9 mouse cellular contexts compared by ENCODE assay signal in the genomic region with DNA sequence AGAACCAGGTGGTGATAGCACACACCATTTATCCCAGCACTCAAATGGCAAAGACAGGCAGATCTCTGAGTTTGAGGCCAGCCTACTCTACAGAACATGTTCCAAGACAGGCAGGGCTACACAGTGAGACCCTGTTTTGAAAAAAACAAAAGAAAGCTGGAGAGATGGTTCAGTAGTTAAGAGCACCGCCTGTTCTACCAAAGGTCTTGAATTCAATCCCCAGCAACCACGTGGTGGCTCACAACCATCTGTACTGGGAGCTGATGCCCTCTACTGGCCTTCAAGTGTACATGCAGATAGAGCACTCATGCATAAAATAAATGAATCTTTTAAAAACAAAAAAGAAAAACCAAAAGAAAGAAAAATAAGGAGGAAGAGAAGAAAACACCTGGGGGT. TPM values are rescaled to one million over a fixed set of nuclear protein-coding genes. Genes with fewer than 3 reads are reported as not detected.
DNase-seq lines count a peak whose midpoint lies in the region; ATAC-seq and TF ChIP-seq lines count a peak whose summit lies in the region.
"Had no signal": no experiment of that assay in that cellular context is flagged by ENCODE, and none has a peak within 500 bp of the region (broad histone marks: within the 10 kb centered on the region; RNA-seq: fewer than 3 reads in every experiment).

No protein-coding gene starts in this region.

- no peak overlapping the region for H3K9ac ChIP-seq in heart, postnatal 0 days (replicated peaks; ENCODE audit: low read depth, low read length)
- H3K9ac ChIP-seq in heart, embryonic 11.5 days (ENCODE audit: low read depth, low read length), result no peak overlapping the region
- no peak overlapping the region for H3K9ac ChIP-seq in liver, embryonic 11.5 days (ENCODE audit: low read depth, low read length)
- H3K9ac ChIP-seq in intestine, embryonic 16.5 days (ENCODE audit: low read depth, low read length), result no peak overlapping the region
- H3K9ac ChIP-seq: embryonic facial prominence, embryonic 13.5 days had no signal

- H3K4me1 ChIP-seq in heart, postnatal 0 days (ENCODE audit: control insufficient read depth, insufficient read depth), result 0 out of 2 replicates have a peak, but pooled peaks cover 2% of the 10 kb centered on the region
- H3K4me1 ChIP-seq in heart, embryonic 11.5 days (ENCODE audit: control insufficient read depth, insufficient read depth, low read length), result peaks cover 3% of the 10 kb centered on the region; the same call in 1 of the 2 replicates
- H3K4me1 ChIP-seq in liver, embryonic 11.5 days (replicated peaks; ENCODE audit: control insufficient read depth, insufficient read depth, low read length), result peaks cover 21% of the 10 kb centered on the region
- peaks cover 14% of the 10 kb centered on the region for H3K4me1 ChIP-seq in small intestine, adult 2 months (ENCODE audit: control insufficient read depth, insufficient read depth, insufficient read length, low read length)
- peaks cover 9% of the 10 kb centered on the region for H3K4me1 ChIP-seq in intestine, embryonic 16.5 days (ENCODE audit: control insufficient read depth, insufficient read depth, low read length)

- ATAC-seq in heart, postnatal 0 days (ENCODE audit: insufficient read depth, low read depth), result no peak
- no peak for ATAC-seq in heart, embryonic 11.5 days (replicated peaks; ENCODE audit: insufficient number of reproducible peaks, low FRiP score, low TSS enrichment)
- ATAC-seq in liver, embryonic 11.5 days (replicated peaks; ENCODE audit: low FRiP score), result 0 out of 2 replicates have a peak, but pooled peaks have one; percentile 38
- no peak for ATAC-seq in intestine, embryonic 16.5 days

- DNase-seq in heart, postnatal 0 days (ENCODE audit: low spot score), result no peak
- peak; percentile 41 to 55 for DNase-seq in CD8-positive naive resting alpha-beta T cell, adult 2 months (ENCODE audit: low read depth in 2 of 2, low spot score in 2 of 2)
- DNase-seq in c-Kit-negative CD71-positive TER-119-positive erythroid progenitor cells, embryonic 14.5 days (ENCODE audit: low read depth, low spot score), result peak; percentile 41
- no peak for DNase-seq in liver, embryonic 11.5 days (ENCODE audit: low spot score)
- no peak for DNase-seq in urinary bladder, postnatal 25 days (ENCODE audit: low spot score)

- H3K4me2 ChIP-seq in heart, postnatal 0 days (ENCODE audit: low read depth, low read length), result no peak overlapping the region
- H3K4me2 ChIP-seq in heart, embryonic 11.5 days, result no peak overlapping the region
- 0 out of 2 replicates have a peak overlapping the region, but pooled peaks have one; percentile 7 for H3K4me2 ChIP-seq in liver, embryonic 11.5 days
- no peak overlapping the region for H3K4me2 ChIP-seq in intestine, embryonic 16.5 days (ENCODE audit: low read depth, low read length)
- H3K4me2 ChIP-seq: embryonic facial prominence, embryonic 13.5 days had no signal

- no peak for TF ChIP-seq EP300 in heart, postnatal 0 days (IDR thresholded peaks at IDR 0.05; ENCODE audit: low read depth)

- no peak overlapping the region for H3K27ac ChIP-seq in heart, postnatal 0 days (ENCODE audit: low read depth)
- no peak overlapping the region for H3K27ac ChIP-seq in heart, embryonic 11.5 days (ENCODE audit: low read depth, low read length)
- H3K27ac ChIP-seq in liver, embryonic 11.5 days (ENCODE audit: low read depth, low read length), result no peak overlapping the region
- H3K27ac ChIP-seq in small intestine, adult 2 months (ENCODE audit: insufficient read depth, low read depth, low read length), result peak overlapping the region; percentile 87
- H3K27ac ChIP-seq in intestine, embryonic 16.5 days (ENCODE audit: low read length), result no peak overlapping the region
- H3K27ac ChIP-seq: embryonic facial prominence, embryonic 13.5 days had no signal

- no peaks in the 10 kb centered on the region for H3K36me3 ChIP-seq in heart, postnatal 0 days (replicated peaks; ENCODE audit: control insufficient read depth, insufficient read depth, low read length)
- no peaks in the 10 kb centered on the region for H3K36me3 ChIP-seq in heart, embryonic 11.5 days (ENCODE audit: control insufficient read depth, insufficient read depth, low read length)
- no peaks in the 10 kb centered on the region for H3K36me3 ChIP-seq in liver, embryonic 11.5 days (ENCODE audit: control insufficient read depth, insufficient read depth, low read length)
- H3K36me3 ChIP-seq in small intestine, adult 2 months (ENCODE audit: control insufficient read depth, insufficient read depth, low read length), result no peaks in the 10 kb centered on the region
- H3K36me3 ChIP-seq in intestine, embryonic 16.5 days (ENCODE audit: control insufficient read depth, insufficient read depth, low read length), result no peaks in the 10 kb centered on the region
- H3K36me3 ChIP-seq: embryonic facial prominence, embryonic 13.5 days had no signal

- no peak for TF ChIP-seq POLR2A in small intestine, adult 2 months (IDR thresholded peaks at IDR 0.05; ENCODE audit: low read depth, low read length)

- TF ChIP-seq CTCF in heart, postnatal 0 days (IDR thresholded peaks at IDR 0.05; ENCODE audit: low read depth), result peak; percentile 65
- TF ChIP-seq CTCF in small intestine, adult 2 months (IDR thresholded peaks at IDR 0.05; ENCODE audit: extremely low read depth, insufficient read length, insufficient replicate concordance, low read depth, low read length), result peak; percentile 65; the same call in 1 of the 2 replicates

- no peaks in the 10 kb centered on the region for H3K9me3 ChIP-seq in heart, postnatal 0 days (replicated peaks; ENCODE audit: control insufficient read depth, low read length)
- no peaks in the 10 kb centered on the region for H3K9me3 ChIP-seq in heart, embryonic 11.5 days (replicated peaks; ENCODE audit: control insufficient read depth, low read length)
- no peaks in the 10 kb centered on the region for H3K9me3 ChIP-seq in liver, embryonic 11.5 days (ENCODE audit: control insufficient read depth, low read length)
- H3K9me3 ChIP-seq in intestine, embryonic 16.5 days (ENCODE audit: control insufficient read depth, low read length), result no peaks in the 10 kb centered on the region
- H3K9me3 ChIP-seq: embryonic facial prominence, embryonic 13.5 days had no signal

- 5% methylated on average over 2 of the region's 2 CpGs for WGBS in heart, postnatal 0 days
- WGBS in heart, embryonic 11.5 days (ENCODE audit: insufficient replicate concordance), result 4% methylated on average over 2 of the region's 2 CpGs
- 5% methylated on average over 2 of the region's 2 CpGs for WGBS in liver, embryonic 11.5 days
- 2% methylated on average over 2 of the region's 2 CpGs for WGBS in small intestine, adult 2 months
- 3% methylated on average over 2 of the region's 2 CpGs for WGBS in intestine, embryonic 16.5 days

- H3K27me3 ChIP-seq in heart, postnatal 0 days (ENCODE audit: control insufficient read depth, insufficient read depth, low read length), result no peaks in the 10 kb centered on the region
- H3K27me3 ChIP-seq in heart, embryonic 11.5 days (ENCODE audit: control insufficient read depth, insufficient read depth, low read length), result no peaks in the 10 kb centered on the region
- H3K27me3 ChIP-seq in liver, embryonic 11.5 days (replicated peaks; ENCODE audit: control insufficient read depth, insufficient read depth, low read length), result no peaks in the 10 kb centered on the region
- no peaks in the 10 kb centered on the region for H3K27me3 ChIP-seq in small intestine, adult 2 months (ENCODE audit: control insufficient read depth, insufficient read depth, low read length)
- no peaks in the 10 kb centered on the region for H3K27me3 ChIP-seq in intestine, embryonic 16.5 days (replicated peaks; ENCODE audit: control insufficient read depth, insufficient read depth, low read length)

- no peak overlapping the region for H3K4me3 ChIP-seq in heart, postnatal 0 days (ENCODE audit: low read depth, low read length)
- no peak overlapping the region for H3K4me3 ChIP-seq in heart, embryonic 11.5 days (ENCODE audit: low read depth, low read length)
- no peak overlapping the region for H3K4me3 ChIP-seq in liver, embryonic 11.5 days (ENCODE audit: low read depth, low read length)
- no peak overlapping the region for H3K4me3 ChIP-seq in small intestine, adult 2 months (ENCODE audit: low read depth, low read length)
- no peak overlapping the region for H3K4me3 ChIP-seq in intestine, embryonic 16.5 days (ENCODE audit: low read length)
- H3K4me3 ChIP-seq: embryonic facial prominence, embryonic 13.5 days had no signal

RNA-seq across cellular contexts. Expression of a gene that starts 5.5 kb away (rescaled TPM):
- 1.6 and 4.0 TPM in 2 replicates for total RNA-seq in heart, postnatal 0 days (2014; rRNA removed; ENCODE audit: low replicate concordance)
- polyA plus RNA-seq in heart, postnatal 0 days (2015; fragmentation: Nextera tagmentation; extraction: Ambion mirVana), result 1.6 and 1.9 TPM in 2 replicates
- 0.99 and 1.3 TPM in 2 replicates for polyA plus RNA-seq in heart, embryonic 11.5 days (2014; fragmentation: Nextera tagmentation; extraction: Ambion mirVana)
- 2.4 and 2.5 TPM in 2 replicates for polyA plus RNA-seq in liver, embryonic 11.5 days (2014; fragmentation: Nextera tagmentation; extraction: Ambion mirVana)
- 23.5 and 23.9 TPM in 2 replicates for polyA plus RNA-seq in small intestine, adult 2 months (2012; rRNA removed)
- 2.5 and 4.1 TPM in 2 replicates for polyA plus RNA-seq in intestine, embryonic 16.5 days (2015; fragmentation: Nextera tagmentation; extraction: Ambion mirVana)

RNA-seq across cellular contexts. Expression of a gene that starts 12.6 kb away (rescaled TPM):
- total RNA-seq in heart, postnatal 0 days (2014; rRNA removed; ENCODE audit: low replicate concordance), result not detected in 2 replicates
- 1.3 TPM in 1 of 2 replicates, not detected in the other for polyA plus RNA-seq in heart, postnatal 0 days (2015; fragmentation: Nextera tagmentation; extraction: Ambion mirVana)
- polyA plus RNA-seq in heart, embryonic 11.5 days (2014; fragmentation: Nextera tagmentation; extraction: Ambion mirVana), result not detected in 2 replicates
- polyA plus RNA-seq in liver, embryonic 11.5 days (2014; fragmentation: Nextera tagmentation; extraction: Ambion mirVana), result not detected in 2 replicates
- polyA plus RNA-seq in small intestine, adult 2 months (2012; rRNA removed), result 0.33 and 0.62 TPM in 2 replicates
- not detected in 2 replicates for polyA plus RNA-seq in intestine, embryonic 16.5 days (2015; fragmentation: Nextera tagmentation; extraction: Ambion mirVana)
- polyA plus RNA-seq: embryonic facial prominence, embryonic 13.5 days had no signal

RNA-seq across cellular contexts. Expression of a gene that starts 13.7 kb away (rescaled TPM):
- 7.4 and 8.6 TPM in 2 replicates for total RNA-seq in heart, postnatal 0 days (2014; rRNA removed; ENCODE audit: low replicate concordance)
- polyA plus RNA-seq in heart, postnatal 0 days (2015; fragmentation: Nextera tagmentation; extraction: Ambion mirVana), result 2.7 and 2.8 TPM in 2 replicates
- 2.2 and 4.0 TPM in 2 replicates for polyA plus RNA-seq in heart, embryonic 11.5 days (2014; fragmentation: Nextera tagmentation; extraction: Ambion mirVana)
- polyA plus RNA-seq in liver, embryonic 11.5 days (2014; fragmentation: Nextera tagmentation; extraction: Ambion mirVana), result 8.3 and 8.5 TPM in 2 replicates
- polyA plus RNA-seq in small intestine, adult 2 months (2012; rRNA removed), result 3.8 and 4.5 TPM in 2 replicates
- 3.9 and 4.8 TPM in 2 replicates for polyA plus RNA-seq in intestine, embryonic 16.5 days (2015; fragmentation: Nextera tagmentation; extraction: Ambion mirVana)

RNA-seq across cellular contexts. Expression of a gene that starts 16.8 kb away (rescaled TPM):
- 638 and 752 TPM in 2 replicates for total RNA-seq in heart, postnatal 0 days (2014; rRNA removed; ENCODE audit: low replicate concordance)
- 456 and 475 TPM in 2 replicates for polyA plus RNA-seq in heart, postnatal 0 days (2015; fragmentation: Nextera tagmentation; extraction: Ambion mirVana)
- 764 and 894 TPM in 2 replicates for polyA plus RNA-seq in heart, embryonic 11.5 days (2014; fragmentation: Nextera tagmentation; extraction: Ambion mirVana)
- polyA plus RNA-seq in liver, embryonic 11.5 days (2014; fragmentation: Nextera tagmentation; extraction: Ambion mirVana), result 1,349 and 1,481 TPM in 2 replicates
- polyA plus RNA-seq in small intestine, adult 2 months (2012; rRNA removed), result 205 and 258 TPM in 2 replicates
- 811 and 851 TPM in 2 replicates for polyA plus RNA-seq in intestine, embryonic 16.5 days (2015; fragmentation: Nextera tagmentation; extraction: Ambion mirVana)

RNA-seq across cellular contexts. Expression of a gene that starts 43.2 kb away (rescaled TPM):
- total RNA-seq in heart, postnatal 0 days (2014; rRNA removed; ENCODE audit: low replicate concordance), result 8.2 and 23.3 TPM in 2 replicates
- 8.9 and 10.3 TPM in 2 replicates for polyA plus RNA-seq in heart, postnatal 0 days (2015; fragmentation: Nextera tagmentation; extraction: Ambion mirVana)
- polyA plus RNA-seq in heart, embryonic 11.5 days (2014; fragmentation: Nextera tagmentation; extraction: Ambion mirVana), result 45.5 and 47.8 TPM in 2 replicates
- 57.3 and 68.0 TPM in 2 replicates for polyA plus RNA-seq in liver, embryonic 11.5 days (2014; fragmentation: Nextera tagmentation; extraction: Ambion mirVana)
- 0.81 and 2.8 TPM in 2 replicates for polyA plus RNA-seq in small intestine, adult 2 months (2012; rRNA removed)
- 35.9 and 41.3 TPM in 2 replicates for polyA plus RNA-seq in intestine, embryonic 16.5 days (2015; fragmentation: Nextera tagmentation; extraction: Ambion mirVana)

Comparison
In these comparisons a context has a peak if more than half of its experiments do, and no peak if none do; other contexts are left out.
1. DNase-seq: peak in CD8-positive naive resting alpha-beta T cell, adult 2 months (2 of 2) and c-Kit-negative CD71-positive TER-119-positive erythroid progenitor cells, embryonic 14.5 days (single experiment); none in heart, postnatal 0 days (single experiment), liver, embryonic 11.5 days (single experiment) and urinary bladder, postnatal 25 days (single experiment).